31 mouse cellular contexts compared by ENCODE assay signal in genomic region chr7:57100065-57100464, GRCm38 (mm10).
"Had no signal": no experiment of that assay in that cellular context is flagged by ENCODE, and none has a peak within 500 bp of the region (broad histone marks: within the 10 kb centered on the region; RNA-seq: fewer than 3 reads in every experiment).

No protein-coding gene starts in this region.

- H3K4me2 ChIP-seq: limb, embryonic 12.5 days; limb, embryonic 13.5 days; limb, embryonic 15.5 days; liver, embryonic 11.5 days; liver, embryonic 12.5 days; liver, embryonic 13.5 days; liver, embryonic 15.5 days; lung, embryonic 14.5 days; lung, embryonic 15.5 days; midbrain, embryonic 11.5 days; midbrain, embryonic 12.5 days; midbrain, embryonic 13.5 days; midbrain, embryonic 15.5 days had no signal

- H3K9me3 ChIP-seq: limb, embryonic 10.5 days; limb, embryonic 12.5 days; limb, embryonic 13.5 days; limb, embryonic 15.5 days; liver, embryonic 12.5 days; liver, embryonic 13.5 days; liver, embryonic 15.5 days; lung, embryonic 15.5 days; megakaryocyte, embryonic 14.5 days; midbrain, embryonic 10.5 days; midbrain, embryonic 12.5 days; midbrain, embryonic 13.5 days; midbrain, embryonic 15.5 days had no signal

- H3K27me3 ChIP-seq: limb, embryonic 12.5 days; limb, embryonic 13.5 days; limb, embryonic 15.5 days; liver, embryonic 12.5 days; liver, embryonic 13.5 days; liver, embryonic 15.5 days; lung, embryonic 15.5 days; megakaryocyte, embryonic 14.5 days; midbrain, embryonic 12.5 days; midbrain, embryonic 13.5 days; midbrain, embryonic 15.5 days had no signal

- H3K27ac ChIP-seq: limb, embryonic 10.5 days; limb, embryonic 12.5 days; limb, embryonic 13.5 days; limb, embryonic 15.5 days; liver, embryonic 12.5 days; liver, embryonic 13.5 days; liver, embryonic 14.5 days; liver, embryonic 15.5 days; lung, embryonic 15.5 days; macrophage; midbrain, embryonic 10.5 days; midbrain, embryonic 12.5 days; midbrain, embryonic 13.5 days; midbrain, embryonic 15.5 days had no signal

- H3K4me3 ChIP-seq: limb, embryonic 10.5 days; limb, embryonic 12.5 days; limb, embryonic 13.5 days; limb, embryonic 15.5 days; liver, embryonic 12.5 days; liver, embryonic 13.5 days; liver, embryonic 15.5 days; lung, embryonic 15.5 days; megakaryocyte, embryonic 14.5 days; midbrain, embryonic 10.5 days; midbrain, embryonic 12.5 days; midbrain, embryonic 13.5 days; midbrain, embryonic 15.5 days; myocyte had no signal

- ATAC-seq: liver, embryonic 12.5 days; liver, postnatal 0 days; lung, postnatal 0 days; midbrain, embryonic 13.5 days; midbrain, embryonic 15.5 days; midbrain, embryonic 16.5 days had no signal

- DNase-seq: left cerebral cortex, postnatal 4 days; liver; liver, embryonic 13.5 days; liver, postnatal 0 days; lung, adult 18-20 months; lung, adult 2 months; lung, embryonic 14.5 days; lung, postnatal 10 days; lung, postnatal 14 days; lung, postnatal 36 days; lung, postnatal 4 days; midbrain, embryonic 14.5 days had no signal

- H3K4me1 ChIP-seq: limb, embryonic 10.5 days; limb, embryonic 12.5 days; limb, embryonic 13.5 days; limb, embryonic 15.5 days; liver, embryonic 12.5 days; liver, embryonic 13.5 days; liver, embryonic 15.5 days; lung, embryonic 15.5 days; megakaryocyte, embryonic 14.5 days; midbrain, embryonic 10.5 days; midbrain, embryonic 12.5 days; midbrain, embryonic 13.5 days; midbrain, embryonic 15.5 days had no signal

- H3K36me3 ChIP-seq: limb, embryonic 10.5 days; limb, embryonic 12.5 days; limb, embryonic 13.5 days; limb, embryonic 15.5 days; liver, embryonic 12.5 days; liver, embryonic 13.5 days; liver, embryonic 15.5 days; lung, embryonic 15.5 days; midbrain, embryonic 10.5 days; midbrain, embryonic 12.5 days; midbrain, embryonic 13.5 days; midbrain, embryonic 15.5 days had no signal

- H3K9ac ChIP-seq: limb, embryonic 12.5 days; limb, embryonic 13.5 days; limb, embryonic 15.5 days; liver, embryonic 12.5 days; liver, embryonic 13.5 days; liver, embryonic 14.5 days; liver, embryonic 15.5 days; liver, postnatal 0 days; lung, embryonic 14.5 days; lung, embryonic 15.5 days; midbrain, embryonic 12.5 days; midbrain, embryonic 13.5 days; midbrain, embryonic 15.5 days had no signal
